Mouse (Mus musculus): Measurements from ENCODE around the gene Gm8122. TPM values are rescaled to one million over a fixed set of nuclear protein-coding genes. Genes with fewer than 3 reads are reported as not detected.

Gene Gm8122
- not detected in 2 replicates for polyA plus RNA-seq (2015; fragmentation: Nextera tagmentation; extraction: Ambion mirVana)

DNA sequence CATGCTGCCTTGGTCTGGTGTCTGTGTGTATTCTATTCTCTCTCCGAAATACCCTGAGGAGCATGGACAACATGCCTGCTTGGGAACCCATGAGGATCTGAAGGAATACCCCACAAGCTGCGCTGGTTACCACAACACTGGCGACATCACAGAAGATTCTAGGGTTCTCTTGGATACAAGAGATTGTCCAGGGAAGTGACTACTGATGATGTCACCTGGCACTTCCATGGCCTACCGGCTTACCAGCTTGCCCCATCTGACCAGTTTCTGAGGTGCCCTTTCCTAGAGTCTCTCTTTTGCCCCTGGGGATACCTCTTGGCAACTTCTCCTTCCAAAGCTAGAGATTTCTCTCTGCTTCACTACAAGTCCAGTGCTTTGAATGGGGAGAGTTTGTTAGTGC, at the start of gene Gm8122:
TSS of gene Gm8122 (minus strand) at position 101 of the 400 bp plus-strand sequence.

DNA sequence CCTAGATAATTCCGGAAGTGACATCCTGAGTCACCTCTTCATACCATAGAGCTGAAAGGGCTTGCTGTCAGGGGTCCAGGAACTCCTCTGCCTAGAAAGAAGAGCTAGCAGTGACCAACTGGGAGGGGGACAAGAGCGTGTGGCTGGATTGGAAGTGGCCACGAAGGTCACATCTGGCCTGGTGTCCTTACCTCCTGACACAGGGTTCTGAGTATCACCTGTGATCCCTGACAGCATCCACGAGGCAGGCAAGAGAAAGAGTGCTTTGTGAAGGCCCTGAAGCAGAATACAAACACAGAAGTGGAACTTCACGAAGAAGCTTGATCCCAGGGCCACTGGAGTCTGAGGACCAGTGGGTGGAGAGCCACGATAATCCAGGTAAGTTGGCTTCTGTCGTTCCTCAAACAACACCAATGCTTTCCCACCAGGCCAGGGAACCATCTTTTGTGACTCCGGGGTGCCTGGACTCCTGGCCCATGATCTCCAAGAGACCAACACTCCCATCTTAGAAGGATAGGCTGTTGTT, 39.9 kb upstream of the Gm8122 start, which contains the start of gene Gm9732:
TSS of gene Gm9732 (plus strand) at position 51 of the 526 bp plus-strand sequence.

DNA sequence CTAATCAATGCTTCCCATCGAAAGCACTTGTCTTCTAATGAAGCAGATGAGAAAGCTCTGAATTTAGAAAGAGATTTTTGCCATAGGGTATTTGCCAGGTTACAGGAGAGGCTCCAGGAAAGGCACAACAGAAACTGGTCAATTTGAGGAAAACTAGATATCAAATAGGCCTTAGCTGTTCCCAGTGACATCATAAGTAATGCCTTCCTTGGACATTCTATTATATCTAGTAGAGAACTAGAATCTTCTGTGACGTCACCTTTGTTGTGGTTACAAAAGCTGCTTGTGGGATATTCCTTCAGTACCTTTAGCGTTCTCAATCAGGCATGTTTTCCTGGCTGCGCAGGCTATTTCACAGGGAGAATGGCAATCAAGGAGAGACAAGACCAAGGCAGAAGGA, 23.2 kb upstream of the Gm8122 start, which contains the start of gene Gm8126:
TSS of gene Gm8126 (plus strand) at position 301 of the 400 bp plus-strand sequence.

Other genes starting within 250 kb of the Gm8122 start
- not detected in 2 replicates for gene Gm8082, start 241.7 kb downstream of the Gm8122 start, polyA plus RNA-seq (2015; fragmentation: Nextera tagmentation; extraction: Ambion mirVana)
- not detected in 2 replicates for gene Gm10376, start 219.7 kb downstream of the Gm8122 start, polyA plus RNA-seq (2015; fragmentation: Nextera tagmentation; extraction: Ambion mirVana)
- gene Gm8094, start 158.7 kb downstream of the Gm8122 start, polyA plus RNA-seq (2015; fragmentation: Nextera tagmentation; extraction: Ambion mirVana), result not detected in 2 replicates
- gene Gm8104, start 134.7 kb downstream of the Gm8122 start, polyA plus RNA-seq (2015; fragmentation: Nextera tagmentation; extraction: Ambion mirVana), result not detected in 2 replicates
- not detected in 2 replicates for gene Gm7233, start 55.4 kb downstream of the Gm8122 start, polyA plus RNA-seq (2015; fragmentation: Nextera tagmentation; extraction: Ambion mirVana)
- gene Gm8126, start 23.3 kb upstream of the Gm8122 start, polyA plus RNA-seq (2015; fragmentation: Nextera tagmentation; extraction: Ambion mirVana), result not detected in 2 replicates
- not detected in 2 replicates for gene Gm9732, start 39.7 kb upstream of the Gm8122 start, polyA plus RNA-seq (2015; fragmentation: Nextera tagmentation; extraction: Ambion mirVana)
- gene Gm8127, start 58.5 kb upstream of the Gm8122 start, polyA plus RNA-seq (2015; fragmentation: Nextera tagmentation; extraction: Ambion mirVana), result not detected in 2 replicates
- gene 1700001F09Rik, start 112.5 kb upstream of the Gm8122 start, polyA plus RNA-seq (2015; fragmentation: Nextera tagmentation; extraction: Ambion mirVana), result not detected in 2 replicates
- not detected in 2 replicates for gene Gm8138, start 181.0 kb upstream of the Gm8122 start, polyA plus RNA-seq (2015; fragmentation: Nextera tagmentation; extraction: Ambion mirVana)